Mouse (Mus musculus) lung, postnatal 0 days (tissue): Measurements from ENCODE around the gene Elmod3. TPM values are rescaled to one million over a fixed set of nuclear protein-coding genes. Genes with fewer than 3 reads are reported as not detected.

Source experiments
- ATAC-seq: fragments of 200-750 bp; cut with Nextera tagmentation; 2 replicates; pipeline ENCODE4 v1.8.0; 2017; ENCODE audit warnings: moderate library complexity
- DNase-seq: peaks from one replicate; pipeline ENCODE4 v3.0.0-alpha.2; 2016; ENCODE audit warnings: low spot score
- H3K27ac ChIP-seq: fragments of 300-500 bp; sonication (generic); 2 replicates; pipeline ENCODE4 v1.5.1; 2014; ENCODE audit warnings: antibody characterized with exemption, mild to moderate bottlenecking, low read length, mixed read lengths
- H3K27me3 ChIP-seq: fragments of 300-500 bp; sonication (generic); replicated peaks from 2 replicates; pipeline ENCODE4 v1.6.1; 2014; ENCODE audit warnings: low read length, mixed read lengths; ENCODE audit not compliant: insufficient read depth
- H3K36me3 ChIP-seq: fragments of 300-500 bp; sonication (generic); 2 replicates; pipeline ENCODE4 v1.6.1; 2014; ENCODE audit warnings: low read length, mixed read lengths; ENCODE audit not compliant: insufficient read depth
- H3K4me1 ChIP-seq: fragments of 300-500 bp; sonication (generic); 2 replicates; pipeline ENCODE4 v1.6.1; 2014; ENCODE audit warnings: antibody characterized with exemption, low read depth, low read length, mixed read lengths; ENCODE audit not compliant: insufficient read depth
- H3K4me2 ChIP-seq: fragments of 300-500 bp; sonication (generic); replicated peaks from 2 replicates; pipeline ENCODE4 v1.6.1; 2014; ENCODE audit warnings: low read depth, mild to moderate bottlenecking, low read length, moderate library complexity, mixed read lengths
- H3K4me3 ChIP-seq: fragments of 300-500 bp; sonication (generic); 2 replicates; pipeline ENCODE4 v1.5.1; 2014; ENCODE audit warnings: low read depth, low read length
- H3K9ac ChIP-seq: fragments of 300-500 bp; sonication (generic); replicated peaks from 2 replicates; pipeline ENCODE4 v1.6.1; 2014; ENCODE audit warnings: low read depth, mild to moderate bottlenecking
- H3K9me3 ChIP-seq: fragments of 300-500 bp; sonication (generic); 2 replicates; pipeline ENCODE4 v1.6.1; 2016; ENCODE audit warnings: low read length, mixed read lengths
- CTCF ChIP-seq: IDR thresholded peaks from 2 replicates; pipeline ENCODE4 v1.5.1; 2016; ENCODE audit warnings: antibody characterized with exemption, mild to moderate bottlenecking
- EP300 ChIP-seq: IDR thresholded peaks from 2 replicates; pipeline ENCODE4 v1.6.1; 2016; ENCODE audit warnings: antibody characterized with exemption, mild to moderate bottlenecking, control low read depth
- WGBS: fragments of 180-500 bp; shearing (Covaris S2); extraction: QIAGEN DNeasy Blood & Tissue Kit; methylation state at CpG from one replicate; pipeline ENCODE4 v1.1.7; 2014; 5-methylcytosine and 5-hydroxymethylcytosine counted together
- polyA plus RNA-seq: library from polyadenylated mRNA; unstranded; fragments of >200 nt; fragmentation: Nextera tagmentation; extraction: Ambion mirVana; gene quantifications from 2 replicates; pipeline ENCODE4 v1.2.1, GENCODE M21; 2015

Gene Elmod3
- 15.9 and 19.7 TPM in 2 replicates for polyA plus RNA-seq

DNA sequence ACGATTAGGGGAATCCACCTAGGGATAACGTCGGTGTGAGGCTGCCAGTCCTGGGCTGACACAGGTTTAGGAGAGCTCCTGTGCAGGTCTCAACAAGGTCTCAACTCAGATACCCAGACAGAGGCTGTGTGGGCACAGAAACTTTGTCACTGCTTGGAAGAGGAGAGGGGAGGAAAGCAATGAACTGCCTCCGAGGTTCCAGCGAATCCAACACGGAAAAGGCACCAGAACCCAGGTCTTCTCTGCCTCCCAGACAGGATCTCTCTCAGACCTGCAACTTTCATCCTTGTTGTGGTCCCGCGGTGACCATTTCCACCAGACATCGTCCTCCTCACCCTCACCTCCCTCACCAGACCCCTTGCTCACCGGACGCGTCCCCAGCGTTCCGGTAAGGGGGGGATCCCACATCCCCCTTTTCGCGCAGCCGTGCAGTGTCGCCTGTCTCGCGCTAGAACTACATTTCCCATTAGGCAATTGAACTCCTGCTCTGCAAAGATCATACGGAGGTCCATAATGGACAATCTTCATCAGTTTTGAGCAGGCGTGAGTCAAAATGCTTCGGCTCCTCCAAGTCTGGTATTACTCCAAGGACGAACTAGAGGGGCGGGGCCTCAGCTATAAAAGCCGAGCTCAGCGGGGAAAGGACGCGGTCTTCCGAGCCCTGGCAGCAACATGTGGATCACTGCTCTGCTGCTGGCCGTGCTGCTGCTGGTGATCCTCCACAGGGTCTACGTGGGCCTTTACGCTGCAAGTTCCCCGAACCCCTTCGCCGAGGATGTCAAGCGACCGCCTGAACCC, at the start of gene Elmod3, which contains the start of gene Retsat:
TSS of gene Elmod3 (minus strand) at position 458 of the 798 bp plus-strand sequence.
TSS of gene Retsat (plus strand) at position 520 of the 798 bp plus-strand sequence.
- TF ChIP-seq CTCF (no peak), EP300 (peak; percentile 54; the same call in 1 of the 2 replicates)
- no peaks in the 10 kb centered on the region for H3K9me3 ChIP-seq
- H3K9ac ChIP-seq, result peak within 1 kb of the TSS; percentile 47
- H3K4me1 ChIP-seq, result peaks cover 24% of the 10 kb centered on the region
- peak within 1 kb of the TSS; percentile 90 for H3K27ac ChIP-seq
- no peaks in the 10 kb centered on the region for H3K27me3 ChIP-seq
- H3K36me3 ChIP-seq, result no peaks in the 10 kb centered on the region
- peak within 1 kb of the TSS; percentile 68 for H3K4me2 ChIP-seq
- H3K4me3 ChIP-seq, result peak within 1 kb of the TSS; percentile 50
- DNase-seq, result peak; percentile 99
- peak; percentile 84 for ATAC-seq
- under 1% methylated on average over 38 of the region's 38 CpGs for WGBS

DNA sequence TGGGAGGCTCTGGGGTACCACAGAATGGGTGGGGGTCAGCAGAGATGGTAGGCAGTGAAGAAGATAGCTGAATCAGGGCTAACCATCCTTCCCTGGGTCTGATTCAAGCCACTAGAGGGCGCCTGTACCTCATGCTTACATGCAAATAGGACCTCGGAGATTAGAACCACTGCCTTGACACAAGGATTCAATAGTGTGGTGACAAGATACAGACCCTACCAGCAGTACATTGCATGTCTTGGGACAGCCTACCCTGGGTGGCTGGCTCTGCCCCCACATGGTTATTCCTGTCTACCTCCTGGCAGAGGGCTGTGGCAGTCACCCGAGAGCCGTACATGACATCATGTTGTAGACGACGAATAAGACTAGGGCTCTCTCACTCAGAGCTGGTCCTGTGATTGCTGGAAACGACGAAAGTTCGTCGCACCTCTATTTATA, 49.2 kb upstream of the Elmod3 start:
- H3K4me2 ChIP-seq, result no peak overlapping the region
- no peak overlapping the region for H3K9ac ChIP-seq
- no peaks in the 10 kb centered on the region for H3K27me3 ChIP-seq
- no peaks in the 10 kb centered on the region for H3K9me3 ChIP-seq
- no peak overlapping the region for H3K27ac ChIP-seq
- H3K4me3 ChIP-seq, result no peak overlapping the region
- H3K4me1 ChIP-seq, result no peaks in the 10 kb centered on the region
- ATAC-seq, result peak; percentile 25; the same call in 1 of the 2 replicates
- no peaks in the 10 kb centered on the region for H3K36me3 ChIP-seq
- TF ChIP-seq EP300 (no peak), CTCF (peak; percentile 93)
- WGBS, result 43% methylated on average over 10 of the region's 10 CpGs
- peak; percentile 75 for DNase-seq

DNA sequence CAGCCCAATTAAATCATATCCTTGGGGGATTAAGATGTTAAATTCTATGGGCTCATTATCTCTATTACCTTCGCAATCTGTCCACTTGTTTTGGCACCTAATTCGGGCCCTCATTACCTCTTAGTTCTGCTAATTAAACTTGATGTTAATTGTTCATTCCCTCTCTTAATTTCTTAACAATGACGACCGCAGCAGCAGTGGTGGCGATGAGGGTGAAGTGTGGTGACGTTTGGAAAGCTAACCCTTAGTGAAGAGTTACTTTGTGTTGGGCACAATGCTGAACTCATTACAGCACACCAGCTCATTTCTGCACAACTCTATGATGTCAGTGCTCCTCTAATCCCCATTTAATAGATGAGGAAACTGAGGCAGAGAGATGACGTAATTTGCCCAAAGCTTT, 47.2 kb upstream of the Elmod3 start:
- Histone ChIP-seq H3K4me3 (no peak overlapping the region), H3K4me1 (no peaks in the 10 kb centered on the region), H3K9me3 (no peaks in the 10 kb centered on the region), H3K4me2 (no peak overlapping the region), H3K27me3 (no peaks in the 10 kb centered on the region), H3K36me3 (no peaks in the 10 kb centered on the region), H3K27ac (no peak overlapping the region), H3K9ac (no peak overlapping the region)
- DNase-seq (no peak), ATAC-seq (no peak)
- 92% methylated on average over 7 of the region's 7 CpGs for WGBS
- TF ChIP-seq CTCF (no peak), EP300 (no peak)

DNA sequence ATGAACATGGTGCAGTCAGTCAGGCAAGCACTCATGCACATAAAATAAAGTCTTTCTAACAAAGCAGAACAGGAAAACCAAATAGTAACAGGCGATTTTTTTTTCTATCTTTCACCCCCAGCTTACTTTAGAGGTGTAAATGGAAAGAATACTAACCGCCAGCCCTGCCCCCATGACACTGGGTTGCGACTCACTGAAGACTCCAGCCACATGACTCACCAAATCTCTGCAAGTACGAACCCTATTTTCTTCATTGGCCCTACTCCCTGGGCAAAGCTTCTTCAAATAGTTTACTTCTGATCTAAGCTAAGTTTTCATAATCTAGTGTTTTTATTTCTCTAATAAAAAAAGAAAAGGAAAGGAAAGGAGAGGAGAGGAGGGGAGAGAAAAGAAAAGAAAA, 46.4 kb upstream of the Elmod3 start:
- no peak for DNase-seq
- Histone ChIP-seq H3K36me3 (no peaks in the 10 kb centered on the region), H3K4me1 (no peaks in the 10 kb centered on the region), H3K4me3 (no peak overlapping the region), H3K9me3 (no peaks in the 10 kb centered on the region), H3K27me3 (no peaks in the 10 kb centered on the region), H3K9ac (no peak overlapping the region), H3K27ac (no peak overlapping the region), H3K4me2 (no peak overlapping the region)
- no peak for ATAC-seq
- TF ChIP-seq CTCF (no peak), EP300 (no peak)
- WGBS, result 78% methylated on average over 4 of the region's 4 CpGs

DNA sequence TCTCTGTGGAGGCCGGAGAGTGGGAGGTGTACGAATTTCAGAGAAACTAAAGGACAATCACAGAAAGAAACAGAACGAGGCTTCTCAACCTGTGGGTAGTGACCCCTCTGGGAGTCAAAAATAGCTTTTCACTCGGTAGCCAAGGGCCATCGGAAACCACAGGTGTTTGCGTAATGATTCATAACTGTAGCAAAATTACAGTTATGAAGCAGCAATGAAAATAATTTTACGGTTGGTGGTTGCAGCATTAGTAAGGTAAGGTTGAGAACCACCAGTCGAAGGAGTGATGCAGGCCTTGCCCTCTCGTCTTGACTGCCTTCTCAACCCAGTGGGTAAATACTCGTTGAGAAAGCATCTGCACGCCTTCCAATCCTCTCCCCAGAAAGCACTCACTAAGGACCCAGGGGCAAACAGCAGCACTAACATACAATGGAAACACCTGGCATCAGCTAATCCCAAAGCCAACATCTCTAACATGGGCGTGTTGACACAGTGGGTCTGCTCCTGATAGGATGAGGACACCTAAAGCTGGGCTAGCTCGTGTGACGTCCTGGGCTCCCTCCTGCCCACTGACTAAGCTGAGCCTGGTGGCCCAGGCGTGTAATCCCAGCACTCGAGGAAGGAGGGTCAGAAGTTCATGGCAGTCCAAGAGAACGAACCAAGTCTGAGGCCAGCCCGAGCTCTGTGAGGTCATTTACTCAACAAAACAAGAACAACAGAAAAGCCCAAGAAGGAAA, 43.2 kb upstream of the Elmod3 start:
- ATAC-seq, result peak; percentile 73
- Histone ChIP-seq H3K4me3 (no peak overlapping the region), H3K4me1 (no peaks in the 10 kb centered on the region), H3K27me3 (no peaks in the 10 kb centered on the region), H3K36me3 (no peaks in the 10 kb centered on the region), H3K9me3 (no peaks in the 10 kb centered on the region), H3K9ac (no peak overlapping the region), H3K27ac (peak overlapping the region; percentile 55), H3K4me2 (no peak overlapping the region)
- DNase-seq, result peak; percentile 46
- TF ChIP-seq EP300 (no peak), CTCF (no peak)
- 51% methylated on average over 18 of the region's 18 CpGs for WGBS

DNA sequence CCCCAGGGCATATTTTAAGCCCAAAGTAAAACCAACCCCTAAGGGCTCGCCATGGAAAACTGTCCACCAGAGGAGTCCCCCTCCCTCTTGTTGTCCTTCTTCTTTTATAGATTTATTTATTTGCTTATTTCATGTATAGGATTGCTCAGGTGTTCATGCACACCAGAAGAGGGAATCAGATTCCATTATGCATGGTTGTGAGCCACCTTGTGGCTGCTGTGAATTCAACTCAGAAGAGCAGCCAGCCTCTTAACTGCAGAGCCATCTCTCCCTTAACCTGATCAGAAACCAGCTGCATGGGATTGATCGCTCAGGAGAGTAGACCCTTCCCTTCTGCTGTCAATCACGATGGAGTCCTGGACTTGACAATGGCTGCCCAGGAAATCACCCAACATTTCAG, 38.7 kb upstream of the Elmod3 start:
- ATAC-seq, result no peak
- no peaks in the 10 kb centered on the region for H3K9me3 ChIP-seq
- no peak overlapping the region for H3K4me3 ChIP-seq
- H3K4me1 ChIP-seq, result no peaks in the 10 kb centered on the region
- H3K36me3 ChIP-seq, result no peaks in the 10 kb centered on the region
- H3K27me3 ChIP-seq, result no peaks in the 10 kb centered on the region
- peak; percentile 53 for TF ChIP-seq CTCF
- TF ChIP-seq EP300, result no peak
- no peak overlapping the region for H3K4me2 ChIP-seq
- no peak overlapping the region for H3K27ac ChIP-seq
- WGBS, result 80% methylated on average over 3 of the region's 3 CpGs
- no peak overlapping the region for H3K9ac ChIP-seq
- DNase-seq, result no peak
